Mouse (Mus musculus) gastrocnemius, postnatal 4 days (tissue): ENCODE measurements around the gene Gle1. TPM values are rescaled to one million over a fixed set of nuclear protein-coding genes. Genes with fewer than 3 reads are reported as not detected.
"Not testable (repeated sequence)": the region's sequence is repeated elsewhere in the genome, so short reads cannot be mapped to it uniquely, and the experiment has no call there.

Source experiments
- DNase-seq, 2 experiments: peaks; one replicate each; pipeline ENCODE4 v3.0.0; 2021 to 2022; ENCODE audit warnings: low spot score in 2 of 2, mixed read lengths in 2 of 2
- long read RNA-seq, 2 experiments: library from polyadenylated mRNA; stranded (forward); transcript quantifications; one replicate each; pipeline ENCODE4 v2.0.0; 2021
- total RNA-seq, 2 experiments: library from RNA; stranded (reverse); gene quantifications; 2 replicates each; pipeline ENCODE4 v1.2.3; 2021

Gle1 gene
- 10 to 100 TPM; 30.4 to 32.6 TPM for total RNA-seq
- long read RNA-seq, experiment 1, full-length matches to known transcripts: 39 of 49 reads
- long read RNA-seq, experiment 1, partial matches to known transcripts: 4 of 49 reads
- long read RNA-seq, experiment 1, other reads (novel, unspliced or antisense): 6 of 49 reads
- long read RNA-seq, experiment 2, full-length matches to known transcripts: 44 of 66 reads
- long read RNA-seq, experiment 2, partial matches to known transcripts: 8 of 66 reads
- long read RNA-seq, experiment 2, other reads (novel, unspliced or antisense): 14 of 66 reads

DNA sequence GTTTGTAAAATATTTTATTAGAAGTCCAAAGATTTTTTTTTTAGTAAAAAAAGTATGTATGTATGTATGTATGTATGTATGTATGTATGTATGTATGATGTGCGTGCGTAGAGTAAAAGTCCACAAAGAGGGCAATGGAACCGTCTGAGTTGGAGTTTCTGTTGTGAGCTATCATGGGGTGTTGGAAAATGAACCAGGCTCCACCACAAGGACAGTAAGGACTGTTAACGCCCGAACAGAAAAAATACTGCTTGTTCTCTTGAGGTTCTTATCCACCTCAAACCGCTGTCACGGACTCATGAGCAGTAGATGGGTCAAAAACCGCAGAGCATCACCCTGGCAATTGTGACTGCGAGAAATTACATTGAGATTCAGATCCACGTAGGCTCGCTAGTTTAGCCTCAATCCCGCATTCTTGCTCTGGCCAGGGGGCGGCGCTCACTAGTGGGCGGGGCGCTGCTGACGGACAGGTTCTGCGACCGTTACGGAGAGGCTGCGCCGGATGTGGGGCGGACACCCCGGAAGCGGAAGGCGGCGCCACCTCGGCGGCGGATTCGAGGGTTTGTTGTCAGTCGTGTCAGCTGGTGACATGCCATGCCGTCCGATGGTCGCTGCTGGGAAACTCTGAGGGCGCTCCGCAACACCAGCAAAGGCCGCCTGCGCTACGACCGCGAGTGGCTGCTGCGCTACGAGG, at the start of gene Gle1:
Gene Gle1, plus strand, starts transcription at position 521 of the 694 bp plus-strand sequence.
- DNase-seq: peak; percentile 96 to 97

DNA sequence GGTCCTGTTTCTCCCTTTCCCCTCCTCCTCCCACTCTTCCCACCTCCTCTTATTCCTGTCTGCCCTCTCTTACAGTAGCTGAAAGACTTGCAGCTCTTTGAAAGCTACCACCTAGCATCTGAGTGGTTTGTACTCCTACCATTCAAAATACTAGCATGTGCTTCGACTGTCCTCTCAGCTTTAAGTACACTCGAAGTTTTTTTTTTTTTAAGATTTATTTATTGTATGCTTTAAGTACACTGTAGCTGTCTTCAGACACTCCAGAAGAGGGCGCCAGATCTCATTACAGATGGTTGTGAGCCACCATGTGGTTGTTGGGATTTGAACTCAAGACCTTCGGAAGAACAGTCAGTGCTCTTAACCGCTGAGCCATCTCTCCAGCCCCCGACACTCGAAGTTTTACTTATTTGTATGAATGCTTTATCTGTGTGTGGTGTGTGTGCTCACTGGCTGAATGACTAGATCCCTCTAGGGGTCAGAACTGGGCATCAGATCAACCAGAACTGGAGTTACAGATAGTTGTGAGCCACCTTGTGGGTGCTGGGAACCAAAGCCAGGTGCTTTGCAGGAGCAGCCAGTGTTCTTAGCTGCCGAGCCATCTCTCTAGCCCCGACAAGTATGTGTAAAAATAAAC, 48.5 kb upstream of the Gle1 start:
- not testable (repeated sequence) for DNase-seq

DNA sequence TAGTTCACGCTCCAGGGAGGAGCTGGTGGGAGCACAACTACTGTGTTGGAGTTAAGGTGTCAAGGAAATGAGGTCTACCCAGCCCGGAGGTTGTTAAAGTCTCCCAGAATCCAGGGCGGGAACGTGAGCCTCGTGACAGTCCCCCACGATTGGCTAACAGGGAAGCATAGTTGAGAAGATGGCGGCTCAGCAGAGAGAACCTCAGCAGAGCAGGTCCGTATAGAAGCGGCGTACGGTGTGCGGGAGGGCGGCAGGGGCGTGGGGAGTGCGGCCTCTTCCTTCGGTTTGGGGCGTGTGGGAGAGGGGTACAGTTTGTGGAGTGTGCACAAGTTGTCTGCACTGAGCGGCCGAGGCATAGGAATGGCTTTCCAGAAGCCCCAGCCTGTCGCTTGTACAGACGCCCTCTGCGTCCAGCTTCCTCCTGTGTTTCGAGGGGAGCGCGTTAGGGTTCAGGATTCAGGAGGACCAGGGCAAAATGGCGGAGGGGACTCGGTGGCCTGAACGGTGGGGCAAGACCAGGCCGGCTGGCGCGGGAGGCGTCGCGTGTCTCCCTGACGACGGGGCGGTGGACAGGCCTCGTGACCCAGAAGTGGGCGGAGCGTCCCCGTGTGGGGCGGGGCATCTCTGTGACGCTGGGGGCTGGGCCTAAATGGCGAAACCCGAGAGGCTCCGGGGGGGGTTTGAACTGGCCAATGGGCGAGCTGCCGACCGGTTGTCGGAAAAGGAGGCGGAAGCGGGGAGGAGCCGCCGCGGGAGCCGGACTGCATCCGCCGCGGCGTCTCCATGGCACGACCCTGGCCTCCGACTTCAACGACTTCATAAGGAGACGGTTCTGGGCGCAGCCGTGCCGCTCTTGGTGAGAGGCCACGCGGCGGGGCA, 45.9 kb upstream of the Gle1 start, which contains the start of gene Odf2:
Gene Odf2, plus strand, starts transcription at position 156 of the 879 bp plus-strand sequence.
- DNase-seq: peak; percentile 100

DNA sequence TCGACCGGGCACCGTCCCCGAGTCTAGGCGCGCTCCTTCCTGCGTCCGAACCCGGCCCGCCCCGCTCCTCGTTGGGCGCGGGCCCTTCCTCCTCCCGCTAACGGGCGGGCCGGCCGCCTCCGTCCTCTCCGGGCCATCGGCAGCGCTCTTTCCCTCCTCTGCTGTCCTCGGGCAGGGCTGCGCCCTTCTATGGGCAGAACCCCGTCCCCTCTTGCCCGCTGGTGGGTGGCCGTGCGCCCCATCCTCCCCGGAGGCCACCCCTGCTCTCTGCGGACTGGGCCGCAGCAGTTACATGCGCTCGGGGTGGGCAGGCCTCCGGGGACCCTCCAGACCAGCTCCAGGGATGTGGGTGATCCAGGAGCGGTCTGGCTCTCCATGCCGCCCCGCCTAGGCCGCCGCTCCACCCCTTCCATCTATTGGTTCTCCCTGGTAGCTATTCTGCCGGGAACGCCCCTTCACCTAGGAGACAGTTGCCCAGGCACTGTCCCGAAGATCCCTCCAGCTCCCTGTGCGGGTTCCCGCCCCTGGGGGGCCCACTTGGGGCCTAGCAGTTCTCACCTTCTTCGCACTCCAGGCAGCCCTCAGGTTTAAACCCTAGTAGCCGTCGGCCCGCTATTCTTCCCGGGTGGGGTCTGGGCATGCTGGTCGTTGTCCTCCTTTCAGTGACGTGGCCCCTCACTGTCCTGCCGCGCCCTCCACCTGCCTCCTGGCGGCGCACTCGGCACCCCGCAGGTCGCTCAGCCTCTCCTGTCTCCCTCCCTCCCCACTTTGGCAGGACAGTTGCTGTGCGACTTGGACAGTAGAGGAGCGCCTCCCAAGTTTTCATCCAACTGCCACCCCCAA, 45.0 kb upstream of the Gle1 start:
- DNase-seq: peak; percentile 61 to 85

DNA sequence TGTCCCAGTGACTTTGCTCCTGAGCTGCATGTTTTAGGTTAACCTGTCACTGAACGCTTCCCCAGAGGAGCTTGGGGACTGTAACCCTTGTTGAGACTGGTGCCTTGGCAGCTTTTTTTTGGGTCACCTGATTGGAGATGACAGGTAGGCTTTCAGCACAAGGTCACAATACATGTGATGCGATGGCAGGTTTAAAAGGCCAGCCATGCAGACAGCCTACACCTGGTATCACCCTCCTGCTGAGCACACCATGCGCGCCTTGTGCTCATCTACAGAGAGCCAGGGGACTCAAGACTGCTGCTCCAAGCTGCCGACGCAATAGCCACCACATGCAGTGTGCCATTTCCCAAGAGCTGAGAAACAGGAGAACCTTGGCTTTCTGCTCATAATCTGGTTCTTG, 43.5 kb upstream of the Gle1 start:
- DNase-seq: no peak

DNA sequence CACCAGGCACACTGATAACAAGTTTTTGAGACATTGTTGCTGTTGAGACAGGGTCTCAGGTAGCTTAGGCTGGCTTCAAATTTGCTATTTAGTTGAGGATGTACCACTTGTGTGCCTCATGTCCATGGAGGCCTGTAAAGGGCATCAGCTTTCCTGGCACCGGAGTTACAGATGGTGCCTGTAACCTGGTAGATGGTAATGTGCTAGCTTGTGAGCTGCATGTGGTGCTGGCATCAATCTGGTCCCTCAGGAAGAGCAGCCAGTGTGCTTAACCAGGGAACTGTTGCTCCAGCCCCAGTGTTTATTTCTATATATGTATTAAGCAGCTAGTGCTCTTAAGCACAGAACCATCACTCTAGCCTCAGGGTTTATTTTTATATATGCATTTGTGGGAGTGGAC, 39.2 kb upstream of the Gle1 start:
- DNase-seq: no peak

DNA sequence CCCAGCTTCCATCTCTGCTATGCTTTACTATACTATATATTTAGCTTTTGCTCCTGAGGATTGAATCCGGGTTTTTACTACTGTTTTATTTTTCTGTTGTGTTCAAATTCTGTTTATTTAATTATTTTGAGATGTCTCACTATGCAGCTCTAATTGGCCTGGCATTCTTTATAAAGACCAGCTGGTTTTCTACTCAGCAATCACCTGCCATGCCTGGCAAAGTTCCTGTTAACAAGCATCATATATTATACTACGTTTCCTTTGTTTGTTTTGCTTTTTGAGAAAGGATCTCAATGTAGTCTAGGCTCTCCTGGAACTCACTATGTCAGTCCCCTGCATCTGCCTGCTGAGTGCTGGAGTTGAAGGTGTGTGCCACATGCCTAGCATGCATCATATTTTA, 37.9 kb upstream of the Gle1 start:
- DNase-seq: no peak

DNA sequence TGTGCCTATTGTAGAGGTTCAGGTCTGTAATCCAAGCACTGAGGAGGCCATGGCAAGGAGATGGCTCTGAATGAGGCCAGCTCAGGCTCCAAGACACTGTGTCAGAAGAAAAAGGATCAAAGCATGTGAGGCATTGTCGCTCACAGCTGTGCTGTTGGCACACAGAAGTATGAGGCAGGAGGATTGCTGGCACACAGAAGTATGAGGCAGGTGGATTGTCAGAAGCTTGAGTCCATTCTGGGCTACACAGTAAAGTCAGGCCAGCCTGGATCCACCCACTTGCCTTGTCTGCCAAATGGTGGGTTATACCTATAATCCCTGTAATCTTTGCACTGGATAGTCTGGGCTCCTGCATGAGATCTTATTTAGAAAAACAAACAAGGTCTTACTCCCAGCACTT, 37.1 kb upstream of the Gle1 start:
- DNase-seq: no peak

DNA sequence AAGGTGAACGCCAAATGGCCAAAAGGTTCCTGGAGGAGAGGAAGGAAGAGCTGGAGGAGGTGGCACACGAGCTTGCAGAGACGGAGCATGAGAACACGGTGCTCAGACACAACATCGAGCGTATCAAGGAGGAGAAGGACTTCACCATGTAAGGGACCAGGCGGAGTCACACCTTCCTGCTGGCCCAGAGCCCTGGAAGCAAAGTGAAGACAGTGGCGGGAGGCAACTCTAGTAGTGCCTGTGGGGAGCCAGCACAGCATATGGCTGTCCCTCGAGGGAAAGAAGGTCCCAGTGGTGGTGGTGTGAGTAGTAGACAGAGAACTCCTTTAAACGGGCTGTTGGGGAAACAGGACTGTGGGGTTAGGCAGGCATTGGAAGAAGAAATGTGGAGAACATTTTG, 33.0 kb upstream of the Gle1 start:
- no peak for DNase-seq

DNA sequence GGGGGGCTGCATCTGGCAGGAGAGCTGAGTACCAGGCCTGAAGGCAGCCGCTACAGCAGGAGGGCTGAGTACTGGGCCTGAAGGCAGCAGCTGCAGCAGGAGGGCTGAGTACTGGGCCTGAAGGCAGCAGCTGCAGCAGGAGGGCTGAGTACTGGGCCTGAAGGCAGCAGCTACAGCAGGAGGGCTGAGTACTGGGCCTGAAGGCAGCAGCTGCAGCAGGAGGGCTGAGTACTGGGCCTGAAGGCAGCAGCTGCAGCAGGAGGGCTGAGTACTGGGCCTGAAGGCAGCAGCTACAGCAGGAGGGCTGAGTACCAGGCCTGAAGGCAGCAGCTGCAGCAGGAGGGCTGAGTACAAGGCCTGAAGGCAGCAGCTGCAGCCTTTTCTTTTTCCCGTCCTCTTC, 27.1 kb upstream of the Gle1 start:
- not testable (repeated sequence) for DNase-seq

DNA sequence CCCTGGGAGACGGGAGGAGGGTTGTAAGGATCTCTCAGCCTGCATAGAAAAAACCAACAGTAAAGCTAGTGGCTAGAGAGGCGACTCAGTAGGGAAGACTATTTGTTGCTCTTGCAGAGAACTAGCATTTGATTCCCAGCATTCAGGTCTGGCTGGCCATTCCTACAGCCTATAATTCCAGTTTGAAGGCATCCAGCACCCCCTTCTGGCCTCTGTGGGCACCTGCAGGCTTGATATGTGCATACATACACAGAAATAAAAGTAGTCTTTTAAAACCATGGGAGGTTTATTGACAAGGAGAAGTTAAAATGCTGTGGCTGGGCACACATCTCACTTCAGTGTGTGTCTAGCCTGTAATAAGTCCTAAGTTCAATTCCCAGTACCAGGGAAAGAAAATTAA, 25.2 kb upstream of the Gle1 start:
- no peak for DNase-seq

DNA sequence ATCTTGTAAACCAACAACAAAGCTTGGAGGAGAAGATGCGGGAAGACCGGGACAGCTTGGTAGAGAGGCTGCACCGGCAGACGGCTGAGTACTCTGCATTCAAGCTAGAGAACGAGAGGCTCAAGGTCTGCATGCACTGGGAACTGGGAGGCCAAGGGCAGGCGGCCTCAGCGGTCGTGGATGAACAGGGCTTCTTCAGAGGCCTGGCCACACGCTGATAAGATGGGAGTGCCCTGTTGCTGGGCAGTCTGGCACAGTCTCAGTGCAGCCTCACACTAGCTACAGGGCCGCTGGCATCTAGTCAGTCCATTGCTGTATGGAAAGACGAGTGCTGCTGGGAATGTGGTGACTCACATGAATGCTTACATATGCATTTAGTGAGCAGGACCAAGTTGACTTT, 17.6 kb upstream of the Gle1 start:
- no peak for DNase-seq

DNA sequence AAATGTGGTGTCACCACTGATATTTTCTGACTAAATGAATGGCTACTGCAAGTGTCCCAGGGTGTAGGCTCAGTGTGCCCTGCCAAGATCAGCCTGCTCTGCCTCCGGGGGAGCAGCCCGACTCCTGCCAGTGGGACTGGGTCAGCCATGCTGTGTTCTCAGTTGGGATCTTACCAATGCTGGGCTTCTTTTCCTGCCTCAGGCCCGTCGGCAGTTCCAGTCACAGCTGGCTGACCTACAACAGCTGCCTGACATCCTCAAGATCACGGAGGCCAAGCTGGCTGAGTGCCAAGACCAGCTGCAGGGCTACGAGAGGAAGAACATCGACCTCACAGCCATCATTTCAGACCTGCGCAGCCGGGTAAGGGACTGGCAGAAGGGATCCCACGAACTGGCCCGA, 13.2 kb upstream of the Gle1 start:
- peak; percentile 78 to 90 for DNase-seq

DNA sequence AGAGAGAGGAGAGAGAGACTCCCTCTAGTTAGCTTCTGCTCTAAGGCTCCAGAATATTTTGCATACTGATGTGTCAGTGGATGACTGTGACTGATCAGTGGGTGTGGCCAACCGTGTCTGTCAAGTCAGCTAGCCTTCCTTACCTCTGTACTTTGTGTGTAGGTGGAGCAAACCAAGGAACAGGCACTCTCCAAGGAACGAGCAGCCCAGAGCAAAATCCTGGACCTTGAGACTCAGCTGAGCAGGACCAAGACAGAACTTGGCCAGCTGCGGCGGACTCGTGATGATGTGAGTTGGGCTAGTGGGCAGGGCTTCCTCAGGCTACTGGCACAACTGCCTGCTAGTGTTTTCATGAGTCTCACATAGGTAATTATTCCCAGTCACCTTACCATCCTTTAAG, 8.7 kb upstream of the Gle1 start:
- no peak for DNase-seq

DNA sequence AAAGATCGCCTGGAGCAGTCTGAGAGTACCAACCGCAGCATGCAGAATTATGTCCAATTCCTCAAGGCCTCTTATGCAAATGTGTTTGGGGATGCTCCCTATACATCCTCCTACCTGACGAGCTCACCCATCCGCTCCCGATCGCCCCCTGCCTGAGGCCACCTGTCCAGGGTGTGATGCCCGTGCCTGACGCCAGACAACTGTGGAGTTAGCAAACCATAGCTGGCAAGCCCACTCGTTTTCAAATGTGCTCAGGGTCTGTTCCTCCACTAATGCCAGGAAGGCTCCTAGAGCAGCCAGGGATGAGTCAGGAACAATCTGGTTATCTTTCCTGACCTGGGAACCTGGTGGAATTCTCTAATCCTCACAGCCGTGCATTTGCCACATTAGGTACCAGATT, 4.7 kb upstream of the Gle1 start:
- DNase-seq: no peak

DNA sequence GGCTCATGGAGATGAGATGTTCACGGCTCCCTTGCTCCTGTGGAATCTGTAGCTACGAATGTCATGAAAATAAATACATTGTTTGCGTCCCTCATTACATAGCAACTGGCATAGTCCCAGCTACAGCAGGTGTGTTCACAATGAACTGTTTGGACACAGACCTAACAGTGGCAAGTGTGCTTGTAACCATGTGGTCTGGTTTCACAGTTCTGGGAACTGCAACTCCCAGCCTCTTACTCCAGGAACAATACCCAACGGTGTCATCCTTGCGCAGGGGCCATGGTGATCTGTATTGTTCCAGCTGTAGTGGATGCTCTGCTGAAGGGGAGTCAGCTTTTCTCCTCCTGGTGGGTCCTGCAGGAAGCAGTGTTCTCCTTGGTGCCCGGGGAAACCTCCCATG, 4.0 kb upstream of the Gle1 start:
- no peak for DNase-seq

DNA sequence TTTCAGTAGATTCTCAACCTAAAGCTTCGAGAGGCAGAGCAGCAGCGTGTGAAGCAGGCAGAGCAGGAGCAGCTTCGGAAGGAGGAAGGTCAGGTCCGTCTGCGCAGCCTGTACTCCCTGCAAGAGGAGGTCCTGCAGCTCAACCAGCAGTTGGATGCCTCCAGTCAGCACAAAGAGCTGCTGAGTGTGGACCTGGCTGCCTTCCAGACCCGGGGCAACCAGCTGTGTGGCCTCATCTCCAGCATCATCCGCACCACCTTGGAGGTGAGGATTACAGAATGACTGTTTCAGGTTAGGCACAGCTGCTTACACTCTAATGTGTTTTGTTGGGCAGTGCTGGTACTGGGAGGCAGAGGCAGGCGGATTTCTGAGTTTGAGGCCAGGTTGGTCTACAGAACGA, 4.8 kb downstream of the Gle1 start:
- DNase-seq: no peak

DNA sequence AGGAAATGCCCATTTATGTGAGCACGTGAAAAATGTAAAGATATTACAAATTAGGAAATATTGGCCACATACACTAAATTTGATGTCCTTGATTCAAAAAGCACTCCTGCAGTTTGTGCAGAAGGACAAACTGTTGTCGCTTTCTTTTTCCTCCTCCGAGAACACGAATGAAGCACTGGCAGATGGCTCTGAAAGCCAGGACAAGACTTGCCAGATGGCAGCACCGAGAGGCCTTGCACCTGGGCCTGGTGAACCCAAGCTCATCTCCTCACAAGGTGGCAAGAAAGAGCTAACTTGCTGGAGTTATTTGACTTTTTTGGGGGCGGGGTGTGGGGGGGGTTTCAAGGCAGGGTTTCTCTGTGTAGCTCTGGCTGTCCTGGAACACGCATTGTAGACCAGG, 5.6 kb downstream of the Gle1 start:
- DNase-seq: no peak

DNA sequence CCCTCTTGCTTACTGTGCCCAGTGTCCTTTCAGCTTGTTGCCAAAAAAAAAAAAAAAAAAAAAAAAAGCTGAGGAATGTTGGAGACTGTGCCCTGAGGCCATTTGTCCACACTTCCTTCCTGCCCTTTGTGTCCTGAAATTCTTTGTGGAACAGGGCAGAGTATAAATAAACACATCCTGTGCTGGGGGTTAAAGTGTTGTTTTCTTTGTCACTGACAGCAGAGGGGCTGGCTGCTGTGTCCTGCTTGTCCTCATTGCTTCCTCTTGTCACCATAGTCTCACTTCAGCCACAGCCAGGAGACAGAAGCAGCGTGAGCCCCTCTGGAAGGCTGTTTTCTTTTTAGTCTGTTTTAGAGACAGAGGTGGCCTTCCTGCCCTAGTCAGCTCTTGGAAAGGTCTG, 9.5 kb downstream of the Gle1 start:
- DNase-seq: no peak

DNA sequence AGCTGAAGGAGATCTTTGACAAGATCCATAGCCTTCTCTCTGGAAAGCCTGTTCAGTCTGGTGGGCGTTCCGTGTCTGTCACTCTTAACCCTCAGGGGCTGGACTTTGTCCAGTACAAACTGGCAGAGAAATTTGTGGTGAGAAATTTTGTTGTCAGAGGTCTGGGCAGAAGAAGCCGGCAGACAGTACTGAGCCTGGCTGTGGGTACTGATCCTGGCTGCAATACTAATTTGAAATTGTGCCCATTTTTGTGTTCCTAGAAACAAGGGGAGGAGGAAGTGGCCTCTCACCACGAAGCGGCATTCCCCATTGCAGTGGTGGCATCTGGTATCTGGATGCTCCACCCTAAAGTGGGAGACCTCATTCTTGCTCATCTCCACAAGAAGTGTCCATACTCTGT, 13.7 kb downstream of the Gle1 start:
- DNase-seq: no peak

DNA sequence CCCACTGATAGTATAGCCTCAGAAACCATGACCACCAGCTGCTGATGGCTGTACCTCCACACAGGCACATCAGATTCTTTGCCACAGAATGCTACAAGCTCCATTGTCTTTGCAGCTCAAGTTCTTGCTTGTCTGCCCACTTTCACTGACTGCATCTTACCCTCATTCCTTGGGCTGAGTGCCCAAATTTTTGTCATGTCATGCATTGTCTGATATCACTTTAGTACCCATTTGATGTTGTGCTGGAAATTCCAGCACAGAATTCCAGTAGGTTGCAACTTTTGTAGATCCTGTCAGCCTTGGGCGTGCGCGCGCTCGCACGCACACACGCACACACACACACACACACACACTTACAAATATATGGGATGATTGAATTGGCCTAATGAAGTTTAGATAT, 26.0 kb downstream of the Gle1 start:
- DNase-seq: no peak
